Mouse (Mus musculus) limb, embryonic 14.5 days (tissue): ENCODE data around the gene Commd3. TPM values are rescaled to one million over a fixed set of nuclear protein-coding genes. Genes with fewer than 3 reads are reported as not detected.

Experiments
- ATAC-seq: fragments of 200-750 bp; cut with Nextera tagmentation; 2 replicates; pipeline ENCODE4 v1.8.0; 2017; ENCODE audit warnings: low read depth, moderate number of reproducible peaks, moderate TSS enrichment; ENCODE audit not compliant: low FRiP score
- DNase-seq: peaks from one replicate; pipeline ENCODE4 v3.0.0-alpha.2; 2015; ENCODE audit warnings: low spot score
- H3K27ac ChIP-seq: fragments of 300-500 bp; sonication (generic); replicated peaks from 2 replicates; pipeline ENCODE4 v1.5.1; 2014; ENCODE audit warnings: low read depth, mild to moderate bottlenecking, low read length, moderate library complexity, mixed read lengths
- H3K27me3 ChIP-seq: fragments of 300-500 bp; sonication (generic); 2 replicates; pipeline ENCODE4 v1.6.1; 2014; ENCODE audit warnings: low read length, mixed read lengths; ENCODE audit not compliant: control insufficient read depth, insufficient read depth
- H3K36me3 ChIP-seq: fragments of 300-500 bp; sonication (generic); 2 replicates; pipeline ENCODE4 v1.6.1; 2014; ENCODE audit warnings: mild to moderate bottlenecking, low read length, moderate library complexity, mixed read lengths; ENCODE audit not compliant: control insufficient read depth, insufficient read depth
- H3K4me1 ChIP-seq: fragments of 300-500 bp; sonication (generic); 2 replicates; pipeline ENCODE4 v1.6.1; 2014; ENCODE audit warnings: antibody characterized with exemption, low read length, mixed read lengths; ENCODE audit not compliant: control insufficient read depth, insufficient read depth
- H3K4me2 ChIP-seq: fragments of 300-500 bp; sonication (generic); replicated peaks from 2 replicates; pipeline ENCODE4 v1.6.1; 2014; ENCODE audit warnings: low read depth, mild to moderate bottlenecking, low read length, moderate library complexity; ENCODE audit not compliant: severe bottlenecking
- H3K4me3 ChIP-seq: fragments of 300-500 bp; sonication (generic); replicated peaks from 2 replicates; pipeline ENCODE4 v1.5.1; 2014; ENCODE audit warnings: low read length
- H3K9ac ChIP-seq: fragments of 300-500 bp; sonication (generic); 2 replicates; pipeline ENCODE4 v1.6.1; 2014; ENCODE audit warnings: mild to moderate bottlenecking, low read depth, low read length, moderate library complexity; ENCODE audit not compliant: severe bottlenecking
- H3K9me3 ChIP-seq: fragments of 300-500 bp; sonication (generic); 2 replicates; pipeline ENCODE4 v1.6.1; 2016; ENCODE audit warnings: low read length; ENCODE audit not compliant: control insufficient read depth
- POLR2A ChIP-seq: fragments of 200-500 bp; IDR thresholded peaks from 2 replicates; pipeline ENCODE4 v1.8.0; 2012; ENCODE audit warnings: inconsistent platforms, mild to moderate bottlenecking, moderate library complexity, borderline replicate concordance; ENCODE audit not compliant: insufficient read depth, insufficient read length; ENCODE audit errors: extremely low read depth
- WGBS: fragments of 180-500 bp; shearing (Covaris S2); extraction: QIAGEN DNeasy Blood & Tissue Kit; methylation state at CpG from one replicate; pipeline ENCODE4 v1.1.7; 2014; 5-methylcytosine and 5-hydroxymethylcytosine counted together
- polyA plus RNA-seq, 2 experiments: library from polyadenylated mRNA; depleted of rRNA in 1 of 2; stranded (reverse) in 1 of 2; unstranded in 1 of 2; fragments of >200 nt; fragmentation: Nextera tagmentation in 1 of 2; extraction: Ambion mirVana in 1 of 2; gene quantifications; 2 replicates each; pipeline versions ENCODE4 v1.2.1 to v1.2.3; 2012 to 2014

The Commd3 gene
- polyA plus RNA-seq, 2 experiments, result 146 to 233 TPM

- H3K4me3 ChIP-seq, result no peak overlapping the region
- H3K4me2 ChIP-seq, result no peak overlapping the region
- H3K27ac ChIP-seq, result no peak overlapping the region
- H3K9me3 ChIP-seq, result no peaks in the 10 kb centered on the region
- H3K36me3 ChIP-seq, result peaks cover 15% of the 10 kb centered on the region
- H3K4me1 ChIP-seq, result peaks cover 12% of the 10 kb centered on the region; the same call in 1 of the 2 replicates
- TF ChIP-seq POLR2A, result no peak
- no peak for ATAC-seq
- H3K9ac ChIP-seq, result no peak overlapping the region
- H3K27me3 ChIP-seq, result peaks cover 56% of the 10 kb centered on the region
- 46% methylated on average over 6 of the region's 6 CpGs for WGBS
- no peak for DNase-seq
Measured at GRCm38 (mm10) chr2:18686386-18686785, 14.2 kb downstream of the Commd3 start.

- Histone ChIP-seq H3K9ac (no peak overlapping the region), H3K27ac (no peak overlapping the region), H3K27me3 (peaks cover 61% of the 10 kb centered on the region), H3K4me1 (peaks cover 12% of the 10 kb centered on the region; the same call in 1 of the 2 replicates), H3K4me2 (no peak overlapping the region), H3K36me3 (peaks cover 15% of the 10 kb centered on the region), H3K4me3 (no peak overlapping the region), H3K9me3 (no peaks in the 10 kb centered on the region)
- 29% methylated on average over 8 of the region's 8 CpGs for WGBS
- no peak for ATAC-seq
- DNase-seq, result no peak
- no peak for TF ChIP-seq POLR2A
Measured at GRCm38 (mm10) chr2:18686826-18687519, 14.8 kb downstream of the Commd3 start.

- peaks cover 12% of the 10 kb centered on the region; the same call in 1 of the 2 replicates for H3K4me1 ChIP-seq
- WGBS, result 4% methylated on average over 9 of the region's 9 CpGs
- ATAC-seq (no peak), DNase-seq (no peak)
- H3K4me2 ChIP-seq, result no peak overlapping the region
- H3K36me3 ChIP-seq, result peaks cover 12% of the 10 kb centered on the region
- no peak overlapping the region for H3K9ac ChIP-seq
- no peaks in the 10 kb centered on the region for H3K9me3 ChIP-seq
- no peak overlapping the region for H3K4me3 ChIP-seq
- peaks cover 69% of the 10 kb centered on the region for H3K27me3 ChIP-seq
- no peak for TF ChIP-seq POLR2A
- H3K27ac ChIP-seq, result no peak overlapping the region
Measured at GRCm38 (mm10) chr2:18687671-18688170, 15.5 kb downstream of the Commd3 start.

- 5% methylated on average over 6 of the region's 6 CpGs for WGBS
- H3K4me2 ChIP-seq, result peak overlapping the region; percentile 81
- DNase-seq, result no peak
- TF ChIP-seq POLR2A, result no peak
- peak overlapping the region; percentile 45 for H3K4me3 ChIP-seq
- H3K9ac ChIP-seq, result no peak overlapping the region
- H3K9me3 ChIP-seq, result no peaks in the 10 kb centered on the region
- ATAC-seq, result no peak
- H3K36me3 ChIP-seq, result peaks cover 9% of the 10 kb centered on the region
- peaks cover 12% of the 10 kb centered on the region; the same call in 1 of the 2 replicates for H3K4me1 ChIP-seq
- H3K27me3 ChIP-seq, result peaks cover 74% of the 10 kb centered on the region
- no peak overlapping the region for H3K27ac ChIP-seq
Measured at GRCm38 (mm10) chr2:18688286-18688685, 16.1 kb downstream of the Commd3 start.

GRCm38 (mm10) chr2:18688708-18689063 lies 16.5 kb downstream of the Commd3 start:
- peak; percentile 36 for ATAC-seq
- Histone ChIP-seq H3K4me2 (peak overlapping the region; percentile 81), H3K9ac (no peak overlapping the region), H3K27me3 (peaks cover 74% of the 10 kb centered on the region), H3K4me3 (peak overlapping the region; percentile 45), H3K36me3 (peaks cover 9% of the 10 kb centered on the region), H3K4me1 (peaks cover 12% of the 10 kb centered on the region; the same call in 1 of the 2 replicates), H3K9me3 (no peaks in the 10 kb centered on the region), H3K27ac (no peak overlapping the region)
- WGBS, result under 1% methylated on average over 39 of the region's 45 CpGs
- no peak for TF ChIP-seq POLR2A
- no peak for DNase-seq
